Mouse (Mus musculus) ovary, postnatal 14 days (tissue): ENCODE results near the gene Shroom3.

Experiments
- DNase-seq: peaks from one replicate; pipeline ENCODE4 v3.0.0; 2022; ENCODE audit warnings: low spot score

Gene Shroom3

GRCm38 (mm10) chr5:92808503-92809415 lies 125.5 kb downstream of the Shroom3 start:
- DNase-seq = peak; percentile 44

- no peak for DNase-seq
These were observed 126.1 kb downstream of the Shroom3 start for GRCm38 (mm10) chr5:92809416-92809750.

GRCm38 (mm10) chr5:92810922-92811533 lies 127.8 kb downstream of the Shroom3 start:
- DNase-seq = peak; percentile 19

GRCm38 (mm10) chr5:92811761-92812160 lies 128.5 kb downstream of the Shroom3 start:
- DNase-seq = no peak

- DNase-seq = no peak
These were observed 129.7 kb downstream of the Shroom3 start for GRCm38 (mm10) chr5:92812936-92813335.

- no peak for DNase-seq
These were observed 130.3 kb downstream of the Shroom3 start for GRCm38 (mm10) chr5:92813562-92813961.

- no peak for DNase-seq
These were observed 131.4 kb downstream of the Shroom3 start for GRCm38 (mm10) chr5:92814621-92815020.

- DNase-seq = no peak
These were observed 134.0 kb downstream of the Shroom3 start for GRCm38 (mm10) chr5:92817122-92817822.

- DNase-seq = no peak
These were observed 138.1 kb downstream of the Shroom3 start for GRCm38 (mm10) chr5:92821370-92821769.

GRCm38 (mm10) chr5:92823495-92823894 lies 140.3 kb downstream of the Shroom3 start:
- DNase-seq = no peak

GRCm38 (mm10) chr5:92824304-92825009 lies 141.2 kb downstream of the Shroom3 start:
- no peak for DNase-seq

GRCm38 (mm10) chr5:92830391-92830790 lies 147.2 kb downstream of the Shroom3 start:
- no peak for DNase-seq

- DNase-seq = no peak
These were observed 151.3 kb downstream of the Shroom3 start for GRCm38 (mm10) chr5:92834513-92834912.

GRCm38 (mm10) chr5:92837311-92837710 lies 154.1 kb downstream of the Shroom3 start:
- DNase-seq = no peak

GRCm38 (mm10) chr5:92838351-92838784 lies 155.1 kb downstream of the Shroom3 start:
- DNase-seq = no peak

- no peak for DNase-seq
These were observed 156.1 kb downstream of the Shroom3 start for GRCm38 (mm10) chr5:92839314-92839713.

GRCm38 (mm10) chr5:92841474-92841873 lies 158.2 kb downstream of the Shroom3 start:
- peak; percentile 49 for DNase-seq

- no peak for DNase-seq
These were observed 159.2 kb downstream of the Shroom3 start for GRCm38 (mm10) chr5:92842417-92842816.

GRCm38 (mm10) chr5:92842881-92843280 lies 159.6 kb downstream of the Shroom3 start:
- DNase-seq = no peak

GRCm38 (mm10) chr5:92843850-92844785 lies 160.9 kb downstream of the Shroom3 start:
- no peak for DNase-seq

- no peak for DNase-seq
These were observed 166.5 kb downstream of the Shroom3 start for GRCm38 (mm10) chr5:92849743-92850142.
